Mouse (Mus musculus): ENCODE data around the gene Dner. TPM values are rescaled to one million over a fixed set of nuclear protein-coding genes. Genes with fewer than 3 reads are reported as not detected.

The Dner gene
- polyA plus RNA-seq, 2 experiments = 5.9 to 6.4 TPM

DNA sequence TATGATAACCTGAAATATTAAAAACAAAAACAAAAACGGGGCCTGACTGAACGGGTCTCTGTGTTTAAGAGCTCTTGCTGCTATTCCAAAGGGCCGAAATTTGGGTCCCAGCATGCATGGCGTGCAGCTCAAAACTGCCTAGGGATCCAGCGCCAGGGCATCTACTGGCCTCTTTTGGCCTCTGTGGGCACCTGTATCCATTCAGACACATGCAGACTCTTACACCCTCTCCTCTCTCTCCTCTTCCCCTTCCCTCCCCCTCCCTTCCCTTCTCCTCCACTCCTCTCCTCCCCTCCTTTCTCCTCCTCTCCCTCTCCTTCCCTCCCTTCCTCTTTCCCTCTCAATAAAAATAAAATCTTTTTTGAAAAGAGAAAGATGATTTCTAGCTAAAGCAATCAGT lies 13.4 kb upstream of the Dner start:
- no peak for TF ChIP-seq POLR2A (IDR thresholded peaks at IDR 0.05; ENCODE audit: borderline replicate concordance, extremely low read depth, insufficient read depth, insufficient read length)
- no peak overlapping the region for H3K9ac ChIP-seq (ENCODE audit: low read depth, low read length, severe bottlenecking)
- 26% methylated on average over 5 of the region's 5 CpGs for WGBS
- no peak overlapping the region for H3K4me3 ChIP-seq (replicated peaks; ENCODE audit: low read length)
- H3K4me2 ChIP-seq (replicated peaks; ENCODE audit: low read depth, low read length, severe bottlenecking) = no peak overlapping the region
- no peak for ATAC-seq (ENCODE audit: low FRiP score, low read depth)
- no peaks in the 10 kb centered on the region for H3K4me1 ChIP-seq (ENCODE audit: control insufficient read depth, insufficient read depth, low read length)
- H3K36me3 ChIP-seq (ENCODE audit: control insufficient read depth, insufficient read depth, low read length) = no peaks in the 10 kb centered on the region
- no peak overlapping the region for H3K27ac ChIP-seq (replicated peaks; ENCODE audit: low read depth, low read length)
- no peaks in the 10 kb centered on the region for H3K9me3 ChIP-seq (ENCODE audit: control insufficient read depth, low read length)
- H3K27me3 ChIP-seq (ENCODE audit: control insufficient read depth, insufficient read depth, low read length) = peaks cover 5% of the 10 kb centered on the region; the same call in 1 of the 2 replicates
- DNase-seq (ENCODE audit: low spot score) = no peak

DNA sequence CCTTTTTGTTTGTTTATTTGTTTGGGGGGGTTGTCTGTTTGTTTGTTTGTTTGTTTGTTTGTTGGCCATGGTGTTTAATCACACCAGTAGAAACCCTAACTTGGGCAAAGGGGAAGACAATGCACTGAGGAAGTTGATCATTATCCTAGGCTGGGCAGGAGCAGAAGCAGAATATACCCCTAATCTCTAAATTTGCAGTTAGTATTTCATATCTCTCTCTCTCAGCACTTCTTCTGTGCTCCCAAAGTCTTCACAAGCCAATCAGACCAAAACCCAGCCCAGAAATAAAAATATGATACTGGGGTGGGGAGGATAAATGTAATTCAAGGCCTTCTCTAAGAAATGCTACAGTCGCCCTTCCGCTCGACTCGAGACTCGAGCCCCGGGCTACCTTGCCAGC lies 4.2 kb upstream of the Dner start:
- DNase-seq (ENCODE audit: low spot score) = no peak
- H3K9ac ChIP-seq (ENCODE audit: low read depth, low read length, severe bottlenecking) = no peak overlapping the region
- 93% methylated on average over 6 of the region's 6 CpGs for WGBS
- no peak overlapping the region for H3K27ac ChIP-seq (replicated peaks; ENCODE audit: low read depth, low read length)
- no peaks in the 10 kb centered on the region for H3K36me3 ChIP-seq (ENCODE audit: control insufficient read depth, insufficient read depth, low read length)
- no peak overlapping the region for H3K4me2 ChIP-seq (replicated peaks; ENCODE audit: low read depth, low read length, severe bottlenecking)
- H3K4me3 ChIP-seq (replicated peaks; ENCODE audit: low read length) = no peak overlapping the region
- H3K27me3 ChIP-seq (ENCODE audit: control insufficient read depth, insufficient read depth, low read length) = peaks cover 14% of the 10 kb centered on the region
- no peaks in the 10 kb centered on the region for H3K9me3 ChIP-seq (ENCODE audit: control insufficient read depth, low read length)
- no peak for TF ChIP-seq POLR2A (IDR thresholded peaks at IDR 0.05; ENCODE audit: borderline replicate concordance, extremely low read depth, insufficient read depth, insufficient read length)
- no peak for ATAC-seq (ENCODE audit: low FRiP score, low read depth)
- peaks cover 8% of the 10 kb centered on the region for H3K4me1 ChIP-seq (ENCODE audit: control insufficient read depth, insufficient read depth, low read length)

DNA sequence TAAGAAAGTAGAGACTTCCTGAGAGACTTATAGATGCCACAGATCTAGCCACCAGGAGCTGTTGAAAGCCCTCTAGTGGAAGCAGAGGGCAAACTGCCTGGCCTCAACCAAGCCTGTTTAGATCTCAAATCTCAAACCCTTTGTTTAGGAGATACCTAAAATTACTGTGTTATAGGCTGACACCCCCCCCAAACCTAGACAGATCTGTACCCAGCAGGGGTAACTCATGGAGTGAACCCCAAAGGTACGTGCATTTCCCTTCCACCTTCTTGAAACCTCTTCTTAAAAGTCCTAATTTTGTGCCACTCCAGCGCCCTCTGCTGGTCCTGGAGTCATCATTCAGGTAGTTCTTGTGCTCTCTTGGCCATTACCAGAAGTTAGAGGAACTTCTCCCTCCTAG lies 1.1 kb upstream of the Dner start:
- Histone ChIP-seq H3K4me3 (replicated peaks; ENCODE audit: low read length) (no peak overlapping the region), H3K27me3 (ENCODE audit: control insufficient read depth, insufficient read depth, low read length) (peaks cover 29% of the 10 kb centered on the region), H3K9me3 (ENCODE audit: control insufficient read depth, low read length) (no peaks in the 10 kb centered on the region), H3K27ac (replicated peaks; ENCODE audit: low read depth, low read length) (no peak overlapping the region), H3K4me2 (replicated peaks; ENCODE audit: low read depth, low read length, severe bottlenecking) (no peak overlapping the region), H3K9ac (ENCODE audit: low read depth, low read length, severe bottlenecking) (no peak overlapping the region), H3K36me3 (ENCODE audit: control insufficient read depth, insufficient read depth, low read length) (no peaks in the 10 kb centered on the region), H3K4me1 (ENCODE audit: control insufficient read depth, insufficient read depth, low read length) (peaks cover 9% of the 10 kb centered on the region)
- no peak for ATAC-seq (ENCODE audit: low FRiP score, low read depth)
- TF ChIP-seq POLR2A (IDR thresholded peaks at IDR 0.05; ENCODE audit: borderline replicate concordance, extremely low read depth, insufficient read depth, insufficient read length) = no peak
- 0% methylated on average over 2 of the region's 2 CpGs for WGBS
- DNase-seq (ENCODE audit: low spot score) = no peak

DNA sequence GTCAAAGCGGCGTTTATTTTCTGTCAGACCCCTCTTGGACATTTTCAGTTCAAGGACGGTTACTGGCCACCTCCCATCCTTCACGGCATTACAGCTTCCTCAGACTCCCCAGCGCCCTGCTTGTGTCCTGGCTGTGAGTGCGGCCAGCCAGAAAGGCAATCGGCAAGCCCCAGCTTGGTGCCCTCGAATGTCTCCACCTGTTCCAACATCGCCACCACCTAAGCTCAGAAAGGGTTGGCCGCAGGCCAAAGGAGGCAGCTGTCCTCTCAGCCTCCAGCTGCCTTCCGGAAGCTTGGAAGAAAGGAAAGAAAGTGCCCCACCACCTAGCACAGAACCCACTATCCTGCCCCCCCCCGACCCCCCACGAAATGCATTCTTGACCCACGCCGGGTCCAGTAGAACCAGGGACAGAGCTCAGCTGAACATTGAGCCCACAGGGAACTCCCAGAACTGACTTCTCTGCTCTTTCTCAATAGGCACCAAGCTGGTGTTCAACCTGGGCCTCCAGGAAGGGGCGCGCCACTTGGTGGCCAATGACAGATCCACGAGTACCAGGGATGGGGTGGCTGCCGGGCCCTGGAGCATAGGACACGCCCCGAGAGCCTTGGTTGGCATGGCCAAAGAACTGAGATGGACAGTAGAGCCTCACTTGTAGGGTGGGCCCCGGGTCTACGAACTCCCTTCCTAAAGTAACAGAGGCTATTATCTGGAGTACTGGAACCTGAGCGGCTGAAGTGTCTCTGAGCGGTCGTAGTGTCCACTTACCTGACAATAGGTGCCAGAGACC lies 1.1 kb downstream of the Dner start:
- 10% methylated on average over 26 of the region's 26 CpGs for WGBS
- no peak for TF ChIP-seq POLR2A (IDR thresholded peaks at IDR 0.05; ENCODE audit: borderline replicate concordance, extremely low read depth, insufficient read depth, insufficient read length)
- Histone ChIP-seq H3K9ac (ENCODE audit: low read depth, low read length, severe bottlenecking) (no peak overlapping the region; the same call in 1 of the 2 replicates), H3K4me3 (replicated peaks; ENCODE audit: low read length) (peak overlapping the region; percentile 42), H3K27me3 (ENCODE audit: control insufficient read depth, insufficient read depth, low read length) (peaks cover 29% of the 10 kb centered on the region), H3K4me1 (ENCODE audit: control insufficient read depth, insufficient read depth, low read length) (peaks cover 9% of the 10 kb centered on the region), H3K27ac (replicated peaks; ENCODE audit: low read depth, low read length) (no peak overlapping the region), H3K4me2 (replicated peaks; ENCODE audit: low read depth, low read length, severe bottlenecking) (peak overlapping the region; percentile 81), H3K36me3 (ENCODE audit: control insufficient read depth, insufficient read depth, low read length) (no peaks in the 10 kb centered on the region), H3K9me3 (ENCODE audit: control insufficient read depth, low read length) (no peaks in the 10 kb centered on the region)
- DNase-seq (ENCODE audit: low spot score) = peak; percentile 64
- ATAC-seq (ENCODE audit: low FRiP score, low read depth) = peak; percentile 49

DNA sequence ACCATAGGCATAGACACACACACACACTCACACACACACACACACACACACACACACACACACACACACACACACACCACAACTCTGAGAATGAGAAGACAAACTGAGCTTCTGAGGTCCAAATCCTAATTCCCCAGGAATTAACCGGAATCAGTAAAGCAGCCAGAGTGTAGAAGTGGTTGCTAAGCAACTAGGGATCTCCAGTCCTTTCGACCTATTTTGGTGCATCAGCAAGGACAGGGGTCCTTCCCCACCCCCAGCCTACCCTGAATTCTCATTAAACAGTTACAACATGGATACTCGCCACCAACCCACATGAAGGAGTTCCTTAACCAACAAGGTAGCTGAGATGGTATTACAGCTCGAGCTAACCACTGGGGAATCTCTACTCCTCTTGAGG lies 18.1 kb downstream of the Dner start:
- Histone ChIP-seq H3K4me3 (replicated peaks; ENCODE audit: low read length) (no peak overlapping the region), H3K27ac (replicated peaks; ENCODE audit: low read depth, low read length) (no peak overlapping the region), H3K9me3 (ENCODE audit: control insufficient read depth, low read length) (no peaks in the 10 kb centered on the region), H3K4me2 (replicated peaks; ENCODE audit: low read depth, low read length, severe bottlenecking) (no peak overlapping the region), H3K4me1 (ENCODE audit: control insufficient read depth, insufficient read depth, low read length) (no peaks in the 10 kb centered on the region), H3K36me3 (ENCODE audit: control insufficient read depth, insufficient read depth, low read length) (no peaks in the 10 kb centered on the region), H3K9ac (ENCODE audit: low read depth, low read length, severe bottlenecking) (no peak overlapping the region), H3K27me3 (ENCODE audit: control insufficient read depth, insufficient read depth, low read length) (no peaks in the 10 kb centered on the region)
- no peak for TF ChIP-seq POLR2A (IDR thresholded peaks at IDR 0.05; ENCODE audit: borderline replicate concordance, extremely low read depth, insufficient read depth, insufficient read length)
- no peak for ATAC-seq (ENCODE audit: low FRiP score, low read depth)
- WGBS = 62% methylated on average over 4 of the region's 4 CpGs
- DNase-seq (ENCODE audit: low spot score) = no peak

Measured in limb, embryonic 14.5 days (tissue).